Mouse (Mus musculus) heart, embryonic 10.5 days (tissue): Measurements from ENCODE around the gene AC124502.3. TPM values are rescaled to one million over a fixed set of nuclear protein-coding genes. Genes with fewer than 3 reads are reported as not detected.

Source experiments
- DNase-seq: peaks from one replicate; pipeline ENCODE4 v3.0.0-alpha.2; 2017; ENCODE audit warnings: low spot score
- H3K27ac ChIP-seq: fragments of 300-500 bp; sonication (generic); 2 replicates; pipeline ENCODE4 v1.5.1; 2016; ENCODE audit warnings: mild to moderate bottlenecking
- H3K27me3 ChIP-seq: fragments of 300-500 bp; sonication (generic); 2 replicates; pipeline ENCODE4 v1.6.1; 2016; ENCODE audit warnings: mild to moderate bottlenecking; ENCODE audit not compliant: poor library complexity, insufficient read depth, severe bottlenecking
- H3K36me3 ChIP-seq: fragments of 300-500 bp; sonication (generic); 2 replicates; pipeline ENCODE4 v1.6.1; 2016; ENCODE audit warnings: mild to moderate bottlenecking, moderate library complexity
- H3K4me1 ChIP-seq: fragments of 300-500 bp; sonication (generic); 2 replicates; pipeline ENCODE4 v1.6.1; 2016; ENCODE audit warnings: mild to moderate bottlenecking
- H3K4me3 ChIP-seq: fragments of 300-500 bp; sonication (generic); 2 replicates; pipeline ENCODE4 v1.5.1; 2016; ENCODE audit warnings: mild to moderate bottlenecking, moderate library complexity
- H3K9me3 ChIP-seq: fragments of 300-500 bp; sonication (generic); 2 replicates; pipeline ENCODE4 v1.6.1; 2016; ENCODE audit warnings: mild to moderate bottlenecking, moderate library complexity
- WGBS: fragments of 180-500 bp; shearing (Covaris S2); methylation state at CpG from one replicate; pipeline ENCODE4 v1.1.7; 2016; 5-methylcytosine and 5-hydroxymethylcytosine counted together
- polyA plus RNA-seq: library from polyadenylated mRNA; unstranded; fragments of >200 nt; fragmentation: Nextera tagmentation; extraction: Ambion mirVana; gene quantifications from 2 replicates; pipeline ENCODE4 v1.2.1, GENCODE M21; 2016

AC124502.3 gene
- polyA plus RNA-seq, 1 experiment from 2014 or later: 2.5 TPM

DNA sequence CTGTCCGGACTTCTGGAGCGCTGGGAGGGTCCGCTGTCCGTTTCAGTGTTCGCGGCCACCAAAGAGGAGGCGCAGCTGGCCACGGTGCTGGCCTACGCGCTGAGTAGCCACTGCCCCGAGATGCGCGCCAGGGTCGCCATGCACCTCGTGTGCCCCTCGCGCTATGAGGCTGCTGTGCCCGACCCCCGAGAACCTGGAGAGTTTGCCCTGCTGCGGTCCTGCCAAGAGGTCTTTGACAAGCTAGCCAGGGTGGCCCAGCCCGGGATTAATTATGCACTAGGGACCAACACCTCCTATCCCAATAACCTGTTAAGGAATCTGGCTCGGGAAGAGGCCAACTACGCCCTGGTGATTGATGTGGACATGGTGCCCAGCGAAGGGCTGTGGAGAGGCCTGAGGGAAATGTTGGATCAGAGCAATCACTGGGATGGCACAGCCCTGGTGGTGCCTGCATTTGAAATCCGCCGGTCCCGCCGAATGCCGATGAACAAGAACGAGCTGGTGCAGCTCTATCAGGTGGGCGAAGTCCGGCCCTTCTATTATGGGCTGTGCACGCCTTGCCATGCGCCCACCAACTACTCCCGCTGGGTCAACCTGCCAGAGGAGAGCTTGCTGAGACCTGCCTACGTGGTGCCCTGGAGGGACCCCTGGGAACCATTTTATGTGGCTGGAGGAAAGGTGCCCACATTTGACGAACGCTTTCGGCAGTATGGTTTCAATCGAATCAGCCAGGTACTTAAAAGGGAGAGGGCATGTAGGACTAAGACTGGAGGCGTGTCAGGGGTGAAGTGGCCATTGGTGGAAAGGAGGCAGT, 817 bp downstream of the AC124502.3 start:
- DNase-seq: no peak
- Histone ChIP-seq H3K27me3 (no peaks in the 10 kb centered on the region), H3K27ac (peak overlapping the region; percentile 87), H3K4me3 (peak overlapping the region; percentile 85), H3K4me1 (peaks cover 33% of the 10 kb centered on the region), H3K36me3 (peaks cover 6% of the 10 kb centered on the region), H3K9me3 (no peaks in the 10 kb centered on the region)
- WGBS: 17% methylated on average over 41 of the region's 41 CpGs

DNA sequence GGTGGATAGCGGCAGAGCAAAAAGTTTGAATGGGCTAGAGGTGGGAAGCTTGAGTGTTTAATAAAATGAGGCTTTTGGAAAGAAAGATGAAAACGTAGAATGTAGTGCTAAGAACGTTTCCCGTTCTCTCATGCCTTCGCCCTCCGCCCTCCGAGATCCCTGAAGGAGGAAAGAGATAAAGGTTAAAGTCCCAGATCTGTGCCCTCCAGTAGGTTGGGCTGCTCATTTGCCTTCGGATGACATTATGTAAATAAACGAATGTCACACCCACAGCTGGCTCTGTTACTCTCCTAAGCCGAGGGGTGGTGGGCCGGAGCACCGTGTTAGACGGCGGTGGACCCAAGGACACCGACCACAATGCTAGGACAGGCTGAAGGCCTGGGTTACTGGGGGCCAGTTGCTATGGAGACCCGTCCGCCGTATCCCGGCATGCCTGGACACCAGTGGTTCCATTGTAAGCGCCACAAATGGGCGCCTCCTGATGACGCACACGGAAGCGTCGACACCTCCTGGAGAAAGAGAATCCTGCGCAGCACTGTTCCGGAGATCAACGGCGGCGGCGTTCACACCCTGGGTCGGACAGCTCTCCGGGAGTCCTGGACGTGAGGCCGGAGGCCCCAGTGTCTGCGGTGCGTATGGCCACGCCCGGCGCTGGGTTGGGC, 2.3 kb downstream of the AC124502.3 start, which contains the start of gene Brms1:
Gene Brms1 (plus strand): TSS at position 493 of the 662 bp plus-strand sequence.
- peak; percentile 98 for DNase-seq
- Histone ChIP-seq H3K27ac (peak within 1 kb of the TSS; percentile 84), H3K4me1 (peaks cover 33% of the 10 kb centered on the region), H3K4me3 (peak within 1 kb of the TSS; percentile 85), H3K27me3 (no peaks in the 10 kb centered on the region), H3K9me3 (no peaks in the 10 kb centered on the region), H3K36me3 (peaks cover 16% of the 10 kb centered on the region)
- WGBS: 6% methylated on average over 40 of the region's 40 CpGs

DNA sequence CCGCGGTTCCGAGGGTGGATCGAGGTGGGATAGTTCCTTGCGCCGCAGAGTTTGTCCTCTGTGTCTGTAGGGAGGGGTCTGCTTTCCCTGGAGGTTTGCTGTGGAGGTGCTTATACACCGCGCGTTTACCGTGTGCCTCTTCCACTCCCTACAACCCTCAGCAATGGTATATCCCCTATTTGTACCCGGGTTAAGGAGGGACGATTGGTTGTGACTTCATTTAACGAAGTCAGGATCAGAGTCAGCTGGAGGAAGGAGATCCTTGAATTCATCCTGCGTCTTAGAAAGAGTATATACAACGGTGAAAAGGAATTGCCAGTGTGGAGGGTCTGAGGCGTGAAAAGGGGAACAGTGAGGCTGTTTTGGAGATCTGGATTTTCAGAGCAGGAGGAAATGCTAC, 2.9 kb downstream of the AC124502.3 start:
- DNase-seq: peak; percentile 61
- H3K27ac ChIP-seq: peak overlapping the region; percentile 84
- WGBS: 2% methylated on average over 16 of the region's 16 CpGs
- H3K36me3 ChIP-seq: peaks cover 22% of the 10 kb centered on the region
- no peaks in the 10 kb centered on the region for H3K9me3 ChIP-seq
- peaks cover 33% of the 10 kb centered on the region for H3K4me1 ChIP-seq
- H3K27me3 ChIP-seq: no peaks in the 10 kb centered on the region
- H3K4me3 ChIP-seq: peak overlapping the region; percentile 85

DNA sequence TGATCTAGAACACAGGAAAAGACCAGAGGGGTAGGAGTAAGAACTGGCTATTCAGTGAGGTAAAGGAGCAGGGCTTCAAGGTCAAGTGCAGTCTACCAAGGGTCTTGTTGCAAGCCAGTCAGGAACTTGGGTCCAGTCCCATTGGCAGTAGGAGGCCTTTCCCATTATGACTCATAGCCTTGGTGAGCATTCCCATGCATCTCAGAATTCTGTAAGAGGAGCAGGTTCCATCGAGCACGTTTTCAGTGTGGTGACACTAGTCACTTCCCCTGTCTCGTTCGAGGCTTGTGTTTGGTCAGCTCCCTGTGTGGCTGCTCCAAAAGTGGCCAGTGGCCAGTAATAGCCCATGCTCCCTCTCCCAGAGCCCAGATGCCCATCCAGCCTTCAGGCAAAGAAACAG, 6.8 kb downstream of the AC124502.3 start:
- Histone ChIP-seq H3K27ac (no peak overlapping the region), H3K9me3 (no peaks in the 10 kb centered on the region), H3K27me3 (peaks cover 7% of the 10 kb centered on the region; the same call in 1 of the 2 replicates), H3K36me3 (peaks cover 52% of the 10 kb centered on the region), H3K4me3 (no peak overlapping the region), H3K4me1 (peaks cover 34% of the 10 kb centered on the region)
- WGBS: 73% methylated on average over 4 of the region's 4 CpGs
- DNase-seq: no peak

DNA sequence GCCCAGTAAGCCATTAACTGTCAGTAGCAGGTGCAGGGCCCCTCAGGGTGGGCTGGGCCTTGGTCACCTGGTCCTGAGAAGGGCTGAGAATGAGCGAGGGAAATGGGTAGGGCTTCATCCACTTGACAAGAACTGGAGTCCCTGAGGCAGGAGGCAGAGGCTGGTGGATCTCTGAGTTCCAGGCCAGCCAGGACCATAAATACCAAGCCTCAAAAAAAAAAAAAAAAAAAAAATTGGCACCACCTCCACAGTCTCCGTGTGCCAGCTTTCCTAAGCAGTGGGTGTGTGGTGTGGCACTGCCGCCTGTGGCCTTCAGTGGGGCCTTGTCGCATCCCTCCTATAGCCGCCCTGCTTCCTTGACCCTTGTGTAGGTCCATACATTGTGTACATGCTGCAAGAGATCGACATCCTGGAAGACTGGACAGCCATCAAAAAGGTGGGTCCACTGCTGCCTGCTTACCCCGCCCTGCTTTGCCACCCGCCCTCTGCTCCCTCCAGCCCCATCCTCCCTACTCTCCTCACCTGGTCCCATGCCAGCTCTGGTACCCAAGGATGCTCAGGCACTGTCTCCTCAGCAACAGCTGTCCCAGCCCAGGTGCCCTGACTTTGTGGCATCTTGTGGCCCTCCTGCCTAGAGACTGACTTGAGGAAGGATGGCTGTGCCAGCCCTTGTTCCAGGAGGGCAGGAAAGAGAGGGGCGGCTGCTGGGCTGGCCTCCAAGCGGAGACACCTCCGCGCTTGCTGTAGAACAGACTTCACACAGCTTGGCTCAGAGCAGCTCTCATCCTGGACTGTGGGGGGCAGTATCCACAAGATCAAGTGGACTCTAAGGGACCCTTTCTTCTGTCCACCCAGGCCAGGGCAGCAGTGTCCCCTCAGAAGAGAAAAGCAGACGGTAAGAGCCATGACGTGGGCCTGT, 9.7 kb downstream of the AC124502.3 start:
- no peak for DNase-seq
- Histone ChIP-seq H3K9me3 (no peaks in the 10 kb centered on the region), H3K27ac (no peak overlapping the region), H3K4me3 (no peak overlapping the region), H3K4me1 (peaks cover 47% of the 10 kb centered on the region), H3K36me3 (peaks cover 58% of the 10 kb centered on the region), H3K27me3 (peaks cover 35% of the 10 kb centered on the region)
- WGBS: 82% methylated on average over 14 of the region's 14 CpGs

DNA sequence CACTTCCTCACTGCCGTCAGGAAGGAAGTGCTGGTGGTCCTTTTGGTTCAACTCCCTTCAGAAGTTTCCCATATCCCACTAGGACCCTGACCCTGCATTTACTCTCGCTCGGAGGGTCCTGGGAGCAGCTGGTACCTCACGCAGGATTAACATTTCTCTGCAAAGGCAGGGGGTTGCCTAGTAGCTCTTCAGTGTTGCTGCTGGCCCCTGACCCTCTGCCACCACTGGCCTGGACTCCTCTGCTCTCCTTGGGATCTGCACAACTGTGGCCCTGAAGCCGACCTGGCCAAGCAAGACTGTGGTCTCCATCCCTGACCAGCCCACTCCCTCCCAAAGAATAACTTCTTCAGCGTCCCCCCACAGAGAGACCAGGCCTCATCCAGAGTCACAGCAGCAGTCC, 10.6 kb downstream of the AC124502.3 start:
- Histone ChIP-seq H3K36me3 (peaks cover 55% of the 10 kb centered on the region), H3K4me3 (no peak overlapping the region), H3K9me3 (no peaks in the 10 kb centered on the region), H3K4me1 (peaks cover 47% of the 10 kb centered on the region), H3K27ac (0 out of 2 replicates have a peak overlapping the region, but pooled peaks have one; percentile 22), H3K27me3 (peaks cover 45% of the 10 kb centered on the region)
- no peak for DNase-seq
- WGBS: 79% methylated on average over 6 of the region's 6 CpGs

DNA sequence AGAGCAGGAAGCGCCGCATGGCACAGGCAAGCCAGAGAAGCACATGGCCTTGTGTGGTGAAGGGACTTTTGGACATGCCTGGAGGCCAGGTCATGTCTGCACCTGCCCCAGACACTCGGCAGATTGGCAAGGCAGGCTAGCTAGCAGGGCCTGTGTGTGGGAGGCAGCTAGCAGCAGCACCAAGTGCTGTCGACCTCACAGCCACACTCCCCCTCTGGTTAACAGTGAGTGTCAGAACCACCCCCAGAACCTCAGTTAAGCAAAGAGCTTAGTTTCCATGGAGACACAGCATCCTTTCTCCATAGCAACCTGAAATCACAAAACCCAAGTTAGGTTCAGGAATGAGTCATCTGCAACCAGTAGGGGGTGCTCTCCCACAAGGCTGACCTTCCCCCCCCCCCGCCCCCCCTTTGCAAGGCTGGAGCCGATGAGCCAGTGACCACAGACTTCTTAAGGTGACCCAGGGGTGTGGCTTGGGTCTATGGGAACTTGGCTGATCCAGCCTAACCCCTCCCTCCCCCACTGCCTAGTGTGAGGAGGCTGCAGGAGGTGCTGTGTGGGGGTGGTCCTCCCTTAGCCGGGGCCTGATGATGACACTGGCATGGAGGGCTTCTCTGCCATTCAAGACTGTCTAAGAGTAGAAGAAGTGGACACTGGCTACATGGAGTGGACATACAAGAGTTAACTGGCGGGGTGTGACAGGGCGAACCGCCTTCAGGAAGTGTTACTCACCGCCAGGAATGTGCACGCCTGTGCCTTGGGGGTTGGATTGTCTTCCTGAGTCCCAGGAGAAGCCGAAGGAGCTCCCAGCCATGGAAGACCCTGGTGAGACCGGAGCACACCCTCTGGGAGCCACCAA, 11.6 kb downstream of the AC124502.3 start, which contains the start of gene Rin1:
Gene Rin1 (plus strand): TSS at position 435 of the 859 bp plus-strand sequence.
- DNase-seq: peak; percentile 87
- H3K27ac ChIP-seq: peak within 1 kb of the TSS; percentile 76
- 16% methylated on average over 14 of the region's 14 CpGs for WGBS

DNA sequence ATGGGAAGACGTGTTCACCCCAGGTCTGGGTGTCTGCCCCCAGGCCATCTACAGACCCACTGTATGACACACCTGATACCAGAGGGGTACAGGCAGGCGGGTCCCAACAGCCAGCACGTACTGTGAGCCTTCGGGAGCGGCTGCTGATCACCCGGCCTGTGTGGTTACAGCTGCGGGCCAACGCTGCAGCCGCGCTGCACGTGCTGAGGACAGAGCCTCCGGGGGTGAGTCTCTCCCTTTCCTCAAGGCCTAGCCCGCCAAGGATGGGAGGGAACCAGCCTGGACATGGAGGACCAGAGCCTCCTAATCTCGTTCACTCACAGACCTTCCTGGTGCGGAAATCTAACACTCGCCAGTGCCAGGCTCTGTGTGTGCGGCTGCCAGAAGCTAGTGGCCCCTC, 12.3 kb downstream of the AC124502.3 start:
- Histone ChIP-seq H3K4me1 (peaks cover 47% of the 10 kb centered on the region), H3K27me3 (peaks cover 57% of the 10 kb centered on the region), H3K27ac (peak overlapping the region; percentile 76), H3K9me3 (no peaks in the 10 kb centered on the region), H3K4me3 (peak overlapping the region; percentile 49), H3K36me3 (peaks cover 44% of the 10 kb centered on the region)
- no peak for DNase-seq
- 4% methylated on average over 17 of the region's 17 CpGs for WGBS

More for the DNA sequence above, 11.6 kb downstream of the AC124502.3 start, which contains the start of gene Rin1:
- Histone ChIP-seq H3K4me1 (peaks cover 47% of the 10 kb centered on the region), H3K9me3 (no peaks in the 10 kb centered on the region), H3K27me3 (peaks cover 53% of the 10 kb centered on the region), H3K36me3 (peaks cover 52% of the 10 kb centered on the region), H3K4me3 (peak within 1 kb of the TSS; percentile 49)

DNA sequence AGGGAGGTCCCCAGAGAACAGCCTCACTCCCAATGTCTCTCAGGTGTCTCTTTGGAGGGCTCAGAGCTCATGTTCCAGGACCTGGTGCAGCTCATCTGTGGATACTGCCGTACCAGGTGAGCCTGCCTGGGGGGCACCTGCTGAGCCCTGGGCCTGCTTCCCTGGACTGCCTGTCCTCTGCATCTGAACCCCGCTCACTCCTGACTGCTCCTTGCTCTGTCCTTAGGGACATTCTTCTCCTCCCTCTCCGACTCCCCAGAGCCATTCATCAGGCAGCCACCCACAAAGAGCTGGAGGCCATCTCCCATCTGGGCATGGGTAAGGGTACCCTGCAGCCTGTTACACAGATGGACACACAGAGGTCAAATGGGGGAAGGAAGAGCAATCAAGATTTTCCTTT, 12.8 kb downstream of the AC124502.3 start:
- Histone ChIP-seq H3K36me3 (peaks cover 39% of the 10 kb centered on the region), H3K4me1 (peaks cover 52% of the 10 kb centered on the region), H3K27me3 (peaks cover 57% of the 10 kb centered on the region), H3K27ac (peak overlapping the region; percentile 76), H3K4me3 (peak overlapping the region; percentile 49), H3K9me3 (no peaks in the 10 kb centered on the region)
- no peak for DNase-seq
- 36% methylated on average over 3 of the region's 3 CpGs for WGBS

DNA sequence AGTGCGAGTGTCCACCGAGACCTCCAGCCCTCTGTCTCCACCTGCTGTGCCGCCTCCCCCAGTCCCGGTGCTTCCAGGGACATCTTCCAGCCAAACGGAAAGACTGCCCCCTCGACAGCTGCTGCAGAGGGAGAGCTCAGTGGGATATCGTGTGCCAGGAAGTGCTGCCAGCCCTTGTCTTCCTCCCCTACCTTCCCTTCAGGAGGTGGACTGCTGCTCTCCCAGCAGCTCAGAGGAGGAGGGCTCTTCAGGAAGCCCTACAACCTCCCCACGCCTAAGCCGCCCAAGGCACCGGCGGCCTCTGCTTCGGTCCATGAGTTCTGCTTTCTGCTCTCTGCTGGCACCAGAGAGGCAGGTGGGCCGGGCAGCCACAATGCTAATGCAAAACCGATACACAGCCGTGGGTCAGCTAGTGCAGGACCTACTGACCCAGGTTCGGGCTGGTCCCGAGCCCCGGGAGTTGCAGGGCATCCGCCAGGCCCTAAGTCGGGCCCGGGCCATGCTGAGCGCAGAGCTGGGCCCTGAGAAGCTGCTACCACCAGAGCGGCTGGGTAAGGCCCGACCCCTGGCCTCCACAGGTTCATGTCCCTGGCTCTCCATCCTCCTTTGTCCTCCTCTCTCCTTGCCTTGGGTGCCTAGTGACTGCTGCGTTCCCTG, 13.6 kb downstream of the AC124502.3 start:
- Histone ChIP-seq H3K4me1 (peaks cover 59% of the 10 kb centered on the region), H3K27me3 (peaks cover 62% of the 10 kb centered on the region), H3K9me3 (no peaks in the 10 kb centered on the region), H3K36me3 (peaks cover 31% of the 10 kb centered on the region), H3K4me3 (peak overlapping the region; percentile 49), H3K27ac (peak overlapping the region; percentile 76; the same call in 1 of the 2 replicates)
- 18% methylated on average over 25 of the region's 25 CpGs for WGBS
- no peak for DNase-seq

DNA sequence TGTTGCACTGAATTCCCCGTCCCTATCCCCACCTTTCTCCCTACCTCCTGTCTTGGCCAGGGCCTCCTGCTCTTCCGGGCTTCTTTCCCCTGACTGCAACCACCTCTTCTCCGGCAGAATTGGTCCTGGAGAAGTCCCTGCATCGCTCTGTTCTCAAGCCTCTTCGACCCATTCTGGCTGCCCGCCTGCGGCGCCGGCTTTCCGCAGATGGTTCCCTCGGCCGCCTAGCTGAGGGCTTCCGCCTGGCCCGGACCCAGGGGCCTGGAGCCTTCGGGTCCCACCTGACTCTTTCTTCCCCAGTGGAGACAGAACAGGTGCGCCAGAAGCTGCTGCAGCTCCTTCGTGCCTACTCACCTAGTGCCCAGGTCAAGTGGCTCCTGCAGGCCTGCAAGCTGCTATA, 14.2 kb downstream of the AC124502.3 start:
- Histone ChIP-seq H3K36me3 (peaks cover 26% of the 10 kb centered on the region), H3K4me3 (no peak overlapping the region), H3K9me3 (no peaks in the 10 kb centered on the region), H3K4me1 (peaks cover 62% of the 10 kb centered on the region), H3K27ac (no peak overlapping the region), H3K27me3 (peaks cover 66% of the 10 kb centered on the region)
- WGBS: 55% methylated on average over 17 of the region's 17 CpGs
- DNase-seq: no peak
